Mouse (Mus musculus) midbrain, embryonic 13.5 days (tissue): ENCODE results near the gene Ampd3. TPM values are rescaled to one million over a fixed set of nuclear protein-coding genes. Genes with fewer than 3 reads are reported as not detected.

Source experiments
- ATAC-seq: fragments of 200-750 bp; cut with Nextera tagmentation; 2 replicates; pipeline ENCODE4 v1.8.0; 2017; ENCODE audit warnings: mild to moderate bottlenecking, moderate TSS enrichment, moderate library complexity
- H3K27ac ChIP-seq: fragments of 300-500 bp; sonication (generic); 2 replicates; pipeline ENCODE4 v1.5.1; 2015; ENCODE audit warnings: inconsistent platforms, mild to moderate bottlenecking, moderate library complexity
- H3K27me3 ChIP-seq: fragments of 300-500 bp; sonication (generic); 2 replicates; pipeline ENCODE4 v1.6.1; 2015; ENCODE audit warnings: mild to moderate bottlenecking, inconsistent platforms
- H3K36me3 ChIP-seq: fragments of 300-500 bp; sonication (generic); 2 replicates; pipeline ENCODE4 v1.6.1; 2015; ENCODE audit warnings: mild to moderate bottlenecking, inconsistent platforms
- H3K4me1 ChIP-seq: fragments of 300-500 bp; sonication (generic); replicated peaks from 2 replicates; pipeline ENCODE4 v1.6.1; 2015; ENCODE audit warnings: inconsistent platforms
- H3K4me2 ChIP-seq: fragments of 300-500 bp; sonication (generic); replicated peaks from 2 replicates; pipeline ENCODE4 v1.6.1; 2015; ENCODE audit warnings: moderate library complexity, mild to moderate bottlenecking, inconsistent platforms
- H3K4me3 ChIP-seq: fragments of 300-500 bp; sonication (generic); replicated peaks from 2 replicates; pipeline ENCODE4 v1.5.1; 2015; ENCODE audit warnings: mild to moderate bottlenecking, inconsistent platforms
- H3K9ac ChIP-seq: fragments of 300-500 bp; sonication (generic); replicated peaks from 2 replicates; pipeline ENCODE4 v1.6.1; 2015; ENCODE audit warnings: mild to moderate bottlenecking, inconsistent platforms
- H3K9me3 ChIP-seq: fragments of 300-500 bp; sonication (generic); 2 replicates; pipeline ENCODE4 v1.6.1; 2016; ENCODE audit warnings: mild to moderate bottlenecking, inconsistent platforms
- whole genome bisulfite sequencing: fragments of 180-500 bp; shearing (Covaris S2); methylation state at CpG from one replicate; pipeline ENCODE4 v1.1.7; 2015; 5-methylcytosine and 5-hydroxymethylcytosine counted together
- polyA plus RNA-seq: library from polyadenylated mRNA; unstranded; fragments of >200 nt; fragmentation: Nextera tagmentation; extraction: Ambion mirVana; gene quantifications from 2 replicates; pipeline ENCODE4 v1.2.1, GENCODE M21; 2015

The Ampd3 gene
- polyA plus RNA-seq: 2.9 and 3.7 TPM in 2 replicates

- no peak; the same call in none of the 2 replicates for ATAC-seq
- no peaks in the 10 kb centered on the region for H3K36me3 ChIP-seq
Observed at GRCm38 (mm10) chr7:110768001-110768400, at the start of gene Ampd3. Gene Ampd3, plus strand, starts transcription at chr7:110768206.

GRCm38 (mm10) chr7:110718505-110718904 is 49.5 kb upstream of the Ampd3 start:
- no peak for ATAC-seq
- Histone ChIP-seq H3K36me3 (no peaks in the 10 kb centered on the region), H3K4me1 (no peaks in the 10 kb centered on the region), H3K27ac (no peak overlapping the region), H3K27me3 (no peaks in the 10 kb centered on the region), H3K4me3 (no peak overlapping the region), H3K4me2 (no peak overlapping the region), H3K9me3 (no peaks in the 10 kb centered on the region), H3K9ac (no peak overlapping the region)
- 82% methylated on average over 6 of the region's 6 CpGs for WGBS

More at GRCm38 (mm10) chr7:110768001-110768400, at the start of gene Ampd3:
- Histone ChIP-seq H3K9me3 (no peaks in the 10 kb centered on the region), H3K27me3 (peaks cover 25% of the 10 kb centered on the region), H3K4me3 (peak within 1 kb of the TSS; percentile 56), H3K27ac (no peak within 1 kb of the TSS), H3K4me2 (peak within 1 kb of the TSS; percentile 93), H3K9ac (peak within 1 kb of the TSS; percentile 76), H3K4me1 (peaks cover 13% of the 10 kb centered on the region; the same call in 1 of the 2 replicates)
- 14% methylated on average over 15 of the region's 16 CpGs for WGBS

- Histone ChIP-seq H3K27me3 (no peaks in the 10 kb centered on the region), H3K36me3 (no peaks in the 10 kb centered on the region), H3K4me2 (no peak overlapping the region), H3K4me3 (no peak overlapping the region), H3K9me3 (no peaks in the 10 kb centered on the region), H3K27ac (no peak overlapping the region), H3K4me1 (no peaks in the 10 kb centered on the region), H3K9ac (no peak overlapping the region)
- ATAC-seq: no peak
- WGBS: 85% methylated on average over 4 of the region's 4 CpGs
Observed at GRCm38 (mm10) chr7:110719857-110720256, 48.1 kb upstream of the Ampd3 start.

- ATAC-seq: no peak
- Histone ChIP-seq H3K4me1 (no peaks in the 10 kb centered on the region), H3K9me3 (no peaks in the 10 kb centered on the region), H3K27me3 (no peaks in the 10 kb centered on the region), H3K4me3 (no peak overlapping the region), H3K9ac (no peak overlapping the region), H3K36me3 (no peaks in the 10 kb centered on the region), H3K27ac (no peak overlapping the region), H3K4me2 (no peak overlapping the region)
- 89% methylated on average over 4 of the region's 4 CpGs for WGBS
Observed at GRCm38 (mm10) chr7:110722183-110722582, 45.8 kb upstream of the Ampd3 start.

GRCm38 (mm10) chr7:110727049-110727448 is 41.0 kb upstream of the Ampd3 start:
- Histone ChIP-seq H3K36me3 (no peaks in the 10 kb centered on the region), H3K27me3 (no peaks in the 10 kb centered on the region), H3K9ac (no peak overlapping the region), H3K9me3 (no peaks in the 10 kb centered on the region), H3K4me3 (no peak overlapping the region), H3K4me2 (no peak overlapping the region), H3K27ac (no peak overlapping the region), H3K4me1 (peaks cover 16% of the 10 kb centered on the region)
- 37% methylated on average over 2 of the region's 2 CpGs for WGBS
- ATAC-seq: peak; percentile 79

GRCm38 (mm10) chr7:110728876-110729275 is 39.1 kb upstream of the Ampd3 start:
- WGBS: 68% methylated on average over 3 of the region's 3 CpGs
- ATAC-seq: no peak

GRCm38 (mm10) chr7:110729295-110729694 is 38.7 kb upstream of the Ampd3 start:
- Histone ChIP-seq H3K4me1 (peaks cover 16% of the 10 kb centered on the region), H3K4me3 (no peak overlapping the region), H3K27me3 (no peaks in the 10 kb centered on the region), H3K9ac (no peak overlapping the region), H3K4me2 (no peak overlapping the region), H3K36me3 (no peaks in the 10 kb centered on the region), H3K9me3 (no peaks in the 10 kb centered on the region), H3K27ac (0 out of 2 replicates have a peak overlapping the region, but pooled peaks have one; percentile 44)
- 29% methylated on average over 6 of the region's 6 CpGs for WGBS
- ATAC-seq: no peak

More at GRCm38 (mm10) chr7:110728876-110729275, 39.1 kb upstream of the Ampd3 start:
- H3K9me3 ChIP-seq: no peaks in the 10 kb centered on the region
- H3K36me3 ChIP-seq: no peaks in the 10 kb centered on the region
- H3K27ac ChIP-seq: 0 out of 2 replicates have a peak overlapping the region, but pooled peaks have one; percentile 44
- H3K27me3 ChIP-seq: no peaks in the 10 kb centered on the region
- peaks cover 16% of the 10 kb centered on the region for H3K4me1 ChIP-seq
- no peak overlapping the region for H3K4me3 ChIP-seq
- H3K9ac ChIP-seq: no peak overlapping the region
- H3K4me2 ChIP-seq: no peak overlapping the region

- Histone ChIP-seq H3K27ac (no peak overlapping the region), H3K4me2 (no peak overlapping the region), H3K4me1 (peaks cover 16% of the 10 kb centered on the region), H3K36me3 (no peaks in the 10 kb centered on the region), H3K9ac (no peak overlapping the region), H3K4me3 (no peak overlapping the region), H3K9me3 (0 out of 2 replicates have a peak, but pooled peaks cover 2% of the 10 kb centered on the region), H3K27me3 (no peaks in the 10 kb centered on the region)
- no peak for ATAC-seq
- 51% methylated on average over 6 of the region's 6 CpGs for WGBS
Observed at GRCm38 (mm10) chr7:110731091-110731967, 36.7 kb upstream of the Ampd3 start.

GRCm38 (mm10) chr7:110732001-110732632 is 35.9 kb upstream of the Ampd3 start:
- Histone ChIP-seq H3K27me3 (no peaks in the 10 kb centered on the region), H3K9me3 (0 out of 2 replicates have a peak, but pooled peaks cover 3% of the 10 kb centered on the region), H3K27ac (no peak overlapping the region), H3K4me2 (no peak overlapping the region), H3K36me3 (no peaks in the 10 kb centered on the region), H3K4me1 (peaks cover 16% of the 10 kb centered on the region), H3K4me3 (no peak overlapping the region), H3K9ac (no peak overlapping the region)
- 87% methylated on average over 12 of the region's 12 CpGs for WGBS
- no peak for ATAC-seq

- no peak overlapping the region for H3K9ac ChIP-seq
- no peak overlapping the region for H3K4me3 ChIP-seq
- no peaks in the 10 kb centered on the region for H3K36me3 ChIP-seq
- WGBS: 63% methylated on average over 2 of the region's 2 CpGs
- H3K4me2 ChIP-seq: no peak overlapping the region
- no peak for ATAC-seq
- H3K4me1 ChIP-seq: peaks cover 20% of the 10 kb centered on the region
- H3K27ac ChIP-seq: no peak overlapping the region
- no peaks in the 10 kb centered on the region for H3K27me3 ChIP-seq
- peaks cover 3% of the 10 kb centered on the region; the same call in 1 of the 2 replicates for H3K9me3 ChIP-seq
Observed at GRCm38 (mm10) chr7:110736914-110737313, 31.1 kb upstream of the Ampd3 start.

GRCm38 (mm10) chr7:110739764-110740163 is 28.2 kb upstream of the Ampd3 start:
- Histone ChIP-seq H3K9ac (no peak overlapping the region), H3K4me2 (no peak overlapping the region), H3K27me3 (no peaks in the 10 kb centered on the region), H3K4me3 (no peak overlapping the region), H3K36me3 (no peaks in the 10 kb centered on the region), H3K9me3 (peaks cover 3% of the 10 kb centered on the region; the same call in 1 of the 2 replicates), H3K4me1 (peaks cover 20% of the 10 kb centered on the region), H3K27ac (peak overlapping the region; percentile 9; the same call in 1 of the 2 replicates)
- ATAC-seq: no peak
- WGBS: 49% methylated on average over 5 of the region's 5 CpGs

GRCm38 (mm10) chr7:110740188-110740587 is 27.8 kb upstream of the Ampd3 start:
- Histone ChIP-seq H3K9me3 (peaks cover 3% of the 10 kb centered on the region; the same call in 1 of the 2 replicates), H3K4me1 (peaks cover 20% of the 10 kb centered on the region), H3K36me3 (no peaks in the 10 kb centered on the region), H3K9ac (no peak overlapping the region), H3K27ac (no peak overlapping the region), H3K27me3 (no peaks in the 10 kb centered on the region), H3K4me3 (no peak overlapping the region), H3K4me2 (no peak overlapping the region)
- peak; percentile 73 for ATAC-seq
- WGBS: 31% methylated on average over 2 of the region's 2 CpGs
